Mouse (Mus musculus) regulatory T cell (primary cell): ENCODE results near the gene Cog5.

Experiments used
- in situ Hi-C: fragments of 300-600 bp; cut with MboI, MseI; formaldehyde crosslinking; loops from one replicate; pipeline ENCODE4 v1.15.1; 2025; ENCODE audit warnings: high pct_unique_total_duplicates

Cog5 gene

DNA sequence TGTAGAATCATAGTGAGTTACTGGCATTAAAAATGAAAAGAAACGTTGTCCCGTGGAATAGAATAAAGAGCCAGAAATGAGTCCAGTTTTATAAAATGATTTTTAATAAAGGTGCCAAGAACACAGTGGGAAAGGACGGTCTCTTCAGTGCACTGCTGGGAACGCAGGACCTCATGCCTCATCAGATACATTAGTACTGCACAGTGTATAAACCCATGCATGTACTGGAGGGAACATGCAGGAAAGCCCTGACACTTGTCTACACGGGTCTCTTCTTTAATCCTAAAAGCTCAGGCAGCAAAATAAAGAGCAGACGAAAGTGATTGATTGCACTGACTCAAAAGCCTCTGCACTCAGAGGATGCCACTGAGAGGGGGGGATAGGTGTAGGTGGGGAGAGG lies 236.0 kb downstream of the Cog5 start:
- in situ Hi-C loops = no loop called here

DNA sequence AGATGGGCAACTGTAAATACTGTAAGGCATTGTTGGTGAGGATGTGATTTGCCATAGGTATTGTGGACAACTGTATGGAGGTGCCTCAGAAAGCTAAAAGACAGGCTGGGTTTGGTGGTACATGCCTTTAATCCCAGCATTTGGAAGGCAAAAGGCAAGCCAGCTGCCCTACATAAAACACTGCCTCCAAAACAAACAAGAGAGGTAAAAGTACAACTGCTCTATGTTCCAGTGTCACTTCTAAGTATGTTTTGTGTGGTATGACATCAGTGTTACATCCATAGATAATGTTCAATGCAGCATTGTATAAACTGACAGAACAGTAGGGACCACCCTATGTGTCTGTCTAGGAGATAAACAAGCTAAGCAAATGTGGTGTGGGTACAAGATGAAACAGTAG lies 237.4 kb downstream of the Cog5 start:
- in situ Hi-C loops = no loop called here

DNA sequence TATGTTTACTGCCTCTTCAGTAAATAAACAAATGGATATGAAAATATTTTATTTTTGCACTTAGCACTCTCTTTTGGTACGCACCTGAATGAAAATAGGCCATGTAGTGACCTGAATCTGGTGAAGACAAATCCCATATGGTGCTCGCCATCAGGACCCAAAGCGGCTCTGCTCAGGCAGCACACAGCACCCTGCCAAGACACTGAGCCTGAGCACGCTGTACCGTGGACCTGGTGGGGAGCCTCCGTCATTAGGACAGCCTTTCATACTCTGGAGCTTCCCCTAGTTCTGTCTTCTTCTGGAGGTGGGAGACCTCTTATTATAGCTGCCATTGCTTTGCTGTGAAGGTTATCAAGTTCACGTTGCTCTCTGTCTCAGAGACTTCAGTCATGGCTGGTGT lies 238.1 kb downstream of the Cog5 start:
- in situ Hi-C loops = no loop called here

DNA sequence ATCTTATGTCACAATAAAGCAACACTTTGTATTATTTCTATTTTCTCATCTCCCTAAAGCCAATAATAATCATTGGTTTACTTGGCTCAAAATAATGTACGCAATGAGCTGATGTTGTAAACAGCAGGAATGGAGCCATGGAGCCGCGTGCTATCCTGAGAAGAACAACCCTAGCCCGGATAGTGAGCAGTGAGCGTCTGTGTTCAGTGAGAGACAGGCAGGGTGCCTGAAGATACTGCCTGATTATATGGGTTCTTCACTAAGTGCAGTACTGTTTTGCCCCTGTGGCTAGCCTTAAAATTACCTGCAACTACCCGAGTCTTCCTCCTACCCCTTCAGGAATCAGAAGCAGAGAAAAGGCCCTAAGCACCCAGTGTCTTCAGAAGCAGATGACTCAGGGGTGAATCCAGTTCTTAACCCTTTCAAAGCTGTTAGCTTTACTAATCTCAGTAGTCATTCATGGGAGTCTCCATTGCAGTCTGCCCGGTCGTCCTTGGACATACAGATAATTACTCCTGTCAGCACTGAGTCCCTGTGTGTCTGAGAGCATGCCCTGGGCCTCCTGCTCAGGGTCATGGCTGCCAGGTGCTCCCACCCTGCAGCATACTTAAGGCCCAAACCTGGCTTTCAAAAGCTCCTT lies 240.5 kb downstream of the Cog5 start:
- in situ Hi-C loops = no loop called here

DNA sequence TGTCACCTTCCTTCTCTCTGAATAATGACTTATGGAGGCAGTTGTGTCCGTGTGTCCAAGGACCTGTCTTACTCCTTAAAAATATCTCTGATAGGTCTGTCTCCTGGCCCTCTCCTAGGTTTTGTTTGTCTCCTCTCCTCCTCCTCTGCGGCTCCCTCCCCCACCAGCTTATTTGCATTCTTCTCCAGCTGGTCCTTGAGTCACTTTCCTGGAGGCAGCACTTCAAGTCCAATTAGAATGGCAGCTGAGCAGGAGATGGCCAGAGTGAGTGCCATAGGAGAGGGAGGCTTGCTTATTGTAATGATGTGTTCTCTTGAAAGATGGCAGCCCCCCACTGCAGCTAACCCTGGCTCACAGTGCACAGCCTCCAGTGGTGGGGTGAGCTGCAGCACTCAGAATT lies 241.2 kb downstream of the Cog5 start:
- in situ Hi-C loops = no loop called here

DNA sequence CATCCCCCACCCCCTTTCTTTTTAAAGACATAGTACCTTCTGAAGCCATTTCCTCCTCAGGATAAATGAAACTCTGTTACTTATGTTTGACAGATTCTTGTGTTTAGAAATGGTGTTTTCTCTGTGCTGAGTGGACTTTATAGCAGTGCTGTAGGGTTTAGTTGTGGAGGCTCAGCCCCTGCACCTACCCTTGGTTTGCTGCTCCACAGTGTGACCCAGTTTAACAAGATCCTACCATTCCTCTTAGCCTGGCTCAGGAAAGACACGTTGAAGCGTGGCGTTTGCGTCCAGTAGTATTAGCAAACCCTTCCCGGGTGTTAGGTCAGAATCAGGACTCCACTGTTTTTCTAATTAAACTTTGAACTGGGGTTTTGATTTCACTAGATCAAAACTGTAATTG lies 241.6 kb downstream of the Cog5 start:
- in situ Hi-C loops = no loop called here

DNA sequence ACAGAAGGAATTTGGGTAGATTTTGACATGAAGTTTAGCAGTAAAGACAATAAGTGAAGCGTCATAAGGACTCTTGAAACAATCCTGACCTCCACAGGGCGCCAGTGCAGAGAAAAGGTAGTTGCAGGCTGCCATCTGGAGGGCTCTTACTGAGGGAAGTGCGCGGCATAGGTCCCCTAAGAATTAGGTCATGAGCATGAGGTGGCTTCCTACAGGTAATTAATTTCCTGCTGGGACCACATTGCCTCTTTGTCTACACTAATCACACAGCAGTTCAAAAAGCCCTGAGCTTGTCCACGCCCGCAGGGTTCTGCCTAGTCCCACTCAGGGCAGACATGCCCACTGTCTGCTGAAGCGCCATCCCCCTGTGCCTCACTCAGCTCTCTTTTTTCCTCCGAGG lies 242.3 kb downstream of the Cog5 start:
- in situ Hi-C loops = no loop called here

DNA sequence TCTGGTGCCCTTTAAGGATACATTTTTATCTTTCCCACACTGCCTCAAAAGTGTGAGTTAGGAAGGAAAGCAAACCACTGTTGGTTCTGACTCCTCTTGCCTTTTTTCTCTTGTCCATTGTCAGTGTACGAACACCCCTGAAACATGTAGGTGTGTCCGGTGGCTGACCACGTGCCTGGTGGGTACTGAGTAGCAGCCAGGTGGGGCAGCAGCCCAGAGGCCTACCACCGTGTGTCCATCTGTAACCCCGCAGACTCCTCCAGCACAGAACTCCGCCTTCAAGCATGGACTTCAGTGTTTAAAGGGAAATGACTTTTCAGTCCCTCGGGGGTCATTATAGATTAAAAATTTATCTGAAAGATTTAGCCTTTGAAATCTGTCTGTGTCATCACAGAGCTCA lies 242.8 kb downstream of the Cog5 start:
- in situ Hi-C loops = no loop called here

DNA sequence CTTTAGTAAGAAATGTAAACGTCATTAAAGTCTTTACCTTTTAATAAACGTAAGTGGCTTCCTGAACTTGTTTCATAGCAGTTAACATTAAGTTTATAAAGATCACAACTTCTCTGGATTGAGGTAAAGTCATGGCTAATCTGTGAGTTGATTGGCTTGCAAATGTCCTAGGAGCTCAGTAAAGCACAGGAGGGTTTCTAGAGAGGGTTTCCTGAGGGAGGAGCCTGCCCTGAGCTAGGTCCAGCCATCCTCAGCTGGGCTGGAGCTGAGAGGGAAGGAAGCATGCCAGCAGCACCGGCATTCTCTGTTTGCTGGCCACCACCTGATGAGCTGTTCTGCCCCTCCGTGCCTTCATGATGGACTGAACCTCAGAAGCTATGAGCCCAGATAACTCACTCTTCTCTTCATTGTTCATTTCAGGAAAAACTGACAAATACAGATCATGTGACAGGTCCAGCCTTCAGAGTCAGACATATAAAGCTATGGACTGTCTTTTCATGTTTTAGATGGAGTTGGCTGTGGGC lies 245.8 kb downstream of the Cog5 start:
- in situ Hi-C loops = no loop called here

DNA sequence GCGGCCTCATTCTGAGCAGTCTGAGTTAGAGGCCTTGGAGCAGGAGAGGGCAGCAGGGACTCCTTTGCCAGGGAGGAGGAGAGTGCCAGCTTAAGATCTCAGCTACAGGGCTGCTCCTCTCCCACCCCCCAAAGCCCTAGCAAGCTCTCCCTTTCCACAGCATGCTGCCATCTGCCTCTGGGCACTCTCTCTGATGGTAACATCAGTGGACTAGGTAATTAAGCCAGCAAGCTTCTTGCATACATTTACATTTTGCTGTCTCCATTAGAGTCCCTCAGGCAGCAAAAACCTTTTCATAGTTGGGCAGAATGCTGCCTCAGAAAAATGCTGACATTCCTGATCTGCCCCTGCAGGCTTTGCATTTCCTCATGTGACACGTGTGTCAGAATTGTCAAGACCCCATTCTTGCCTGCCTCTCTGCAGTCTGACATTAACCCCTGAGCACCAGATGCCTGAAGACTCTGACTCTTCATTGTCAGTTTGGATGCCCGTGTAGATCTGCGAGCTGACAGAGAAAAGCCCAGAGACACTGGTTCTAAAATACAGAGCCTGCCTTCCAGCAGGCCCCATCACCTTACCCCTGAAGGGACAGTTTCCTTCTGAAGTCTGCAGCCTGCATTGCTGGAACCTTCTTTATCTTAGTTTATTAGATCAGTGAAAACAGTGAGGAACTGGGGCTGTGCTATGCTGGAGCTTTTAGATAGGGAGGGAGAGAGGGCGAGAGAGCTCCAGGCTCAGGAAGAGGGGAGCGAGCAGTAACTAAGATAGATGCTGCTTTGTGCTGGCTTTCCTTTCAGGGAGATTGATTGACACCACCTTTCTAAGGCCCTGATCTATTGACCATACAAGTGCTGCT lies 251.3 kb downstream of the Cog5 start:
- in situ Hi-C loops = no loop called here

DNA sequence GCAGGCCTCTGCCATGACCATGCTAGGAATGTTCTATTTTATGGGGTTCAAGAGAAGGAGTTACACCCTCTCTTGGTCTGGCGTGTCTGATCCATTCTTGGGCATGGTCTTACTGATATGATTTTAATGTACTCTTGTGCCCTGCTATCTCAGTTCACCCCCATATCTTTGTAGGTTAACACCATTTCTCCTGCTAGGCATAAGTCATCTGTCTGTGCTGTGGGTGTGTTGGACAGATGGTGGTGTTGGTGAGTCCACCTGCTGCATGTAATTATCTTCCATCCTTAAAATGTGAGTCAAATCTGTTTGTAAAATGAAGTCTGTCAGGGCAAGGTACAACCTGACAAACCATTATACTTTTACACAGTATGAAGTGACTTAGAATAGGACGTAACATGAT lies 252.8 kb downstream of the Cog5 start:
- in situ Hi-C loops = no loop called here

DNA sequence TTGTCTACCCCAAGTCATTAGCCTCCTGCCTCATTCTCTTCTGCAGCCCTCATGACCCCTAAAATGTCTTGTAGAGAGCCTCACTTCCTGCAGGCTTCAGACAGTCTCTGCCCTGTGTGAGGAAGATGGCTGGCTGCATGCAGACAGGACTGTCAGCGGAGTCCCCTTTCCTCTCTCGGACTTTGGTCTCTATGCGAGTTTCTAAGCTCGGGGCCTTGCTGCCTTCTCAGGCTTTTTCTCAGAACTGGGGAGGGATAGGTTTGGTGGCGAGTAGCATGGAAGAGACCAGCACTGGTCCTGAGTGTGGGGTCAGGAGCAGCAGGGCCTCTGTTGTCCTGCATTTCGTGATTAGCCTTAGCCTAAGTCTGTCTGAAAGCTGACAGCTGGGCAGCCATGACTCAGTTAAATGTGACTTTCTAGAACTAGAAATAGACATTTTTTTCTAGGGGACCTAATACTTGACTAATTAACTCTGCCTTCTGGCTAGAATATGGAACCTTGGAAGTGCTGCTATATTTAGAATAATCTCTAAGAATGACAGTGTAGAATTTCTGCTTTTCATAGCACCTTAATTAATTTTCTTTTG lies 258.4 kb downstream of the Cog5 start:
- in situ Hi-C loops = no loop called here

DNA sequence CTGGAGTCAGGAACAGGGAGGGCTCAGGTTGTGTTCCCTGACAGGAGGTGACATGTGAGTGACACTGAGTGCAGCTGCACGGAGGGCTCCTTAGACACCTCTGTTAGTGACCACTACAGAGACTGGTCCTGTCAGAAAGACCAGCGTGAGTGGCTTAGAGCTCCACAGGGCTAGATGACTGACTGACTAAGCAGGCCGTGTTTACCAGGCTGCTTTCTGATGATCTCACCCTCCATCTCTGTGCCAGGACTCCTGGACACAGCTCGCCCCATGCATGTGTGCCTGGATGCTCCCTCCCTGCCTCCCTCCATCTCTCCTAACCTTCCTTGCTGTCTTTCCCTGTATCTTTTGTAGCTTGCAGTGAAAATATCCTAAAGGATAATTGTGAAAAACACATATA lies 258.9 kb downstream of the Cog5 start:
- in situ Hi-C loops = no loop called here

DNA sequence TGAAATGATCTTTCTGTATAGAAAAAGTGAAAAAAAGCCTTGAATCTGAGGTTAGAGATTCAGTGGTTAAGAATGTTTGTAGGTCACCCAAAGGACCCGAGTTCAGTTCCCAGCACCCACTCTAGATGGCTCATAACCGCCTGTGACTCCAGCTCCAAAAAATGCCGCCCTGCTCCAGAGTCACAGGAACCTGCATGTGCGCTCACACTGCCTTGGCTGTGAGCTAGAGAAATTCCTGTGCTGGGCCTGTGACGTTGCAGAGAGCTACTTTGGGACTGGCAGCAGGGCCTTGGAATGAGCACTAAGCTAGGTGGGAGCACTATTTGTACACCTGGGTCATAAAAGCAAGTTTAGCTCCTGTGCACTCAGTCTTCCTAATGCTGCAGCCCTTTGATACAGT lies 262.0 kb downstream of the Cog5 start:
- in situ Hi-C loops = no loop called here

DNA sequence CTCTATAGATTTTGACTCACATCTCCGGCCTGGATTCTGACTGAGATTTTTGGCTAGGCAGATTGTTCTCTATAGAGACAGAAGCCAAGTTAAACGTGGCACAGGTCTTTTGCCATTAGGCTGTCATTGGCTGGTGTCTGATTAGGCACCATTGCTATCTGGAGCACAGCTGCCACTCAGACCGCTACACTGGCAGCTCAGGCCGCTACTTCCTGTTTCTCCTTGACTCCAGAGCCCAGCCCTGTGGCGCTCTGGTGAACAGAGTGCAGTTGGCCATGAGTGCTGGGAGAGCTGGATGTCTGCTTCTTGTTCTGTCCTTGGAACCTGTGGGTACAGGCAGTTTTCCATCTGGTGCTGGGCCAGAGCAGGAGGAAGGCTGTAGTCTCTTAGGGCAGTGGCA lies 262.6 kb downstream of the Cog5 start:
- in situ Hi-C loops = no loop called here

DNA sequence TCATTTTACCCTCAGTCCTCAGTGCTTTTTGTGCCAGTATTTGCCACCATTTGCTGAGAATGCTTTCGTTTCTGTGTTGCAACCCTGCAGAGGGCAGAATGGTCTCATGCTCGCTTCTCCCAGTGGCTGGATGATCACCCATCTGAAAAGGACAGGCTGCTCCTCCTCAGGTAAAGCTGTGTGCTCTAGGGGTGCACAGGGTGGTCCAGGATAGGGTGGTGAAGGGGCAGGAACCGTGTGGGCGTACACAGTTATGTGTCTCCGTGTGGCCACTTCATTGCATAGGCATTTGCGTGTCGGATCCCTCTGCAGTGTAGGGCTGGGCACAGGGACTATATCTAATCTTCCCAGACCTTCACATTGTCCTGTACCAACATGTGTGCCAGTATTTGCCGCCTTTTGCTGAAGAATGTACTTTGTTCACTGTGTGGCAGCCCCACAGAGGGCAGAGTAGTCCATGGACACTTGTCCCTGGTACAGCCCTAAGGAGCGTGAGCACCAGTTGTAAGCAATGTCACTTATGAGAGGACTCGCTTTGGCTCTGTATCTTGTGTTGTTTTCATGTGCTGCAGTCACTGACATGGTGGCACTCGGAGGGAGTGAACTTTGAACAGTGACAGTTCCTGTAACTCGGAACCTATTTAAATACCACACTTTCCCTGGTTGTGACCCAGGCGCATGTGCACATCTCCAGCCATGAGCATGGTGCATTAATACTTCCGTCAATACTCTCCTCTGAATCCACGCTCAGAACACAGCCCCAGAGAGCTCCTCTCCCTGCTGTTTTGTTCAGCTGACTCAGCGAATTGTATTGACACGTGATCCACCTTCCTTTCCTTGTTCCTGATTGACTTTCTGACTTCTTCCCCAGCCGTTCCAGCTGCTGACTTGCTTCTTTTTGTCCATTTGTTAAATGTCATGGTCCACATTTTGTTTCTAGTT lies 266.1 kb downstream of the Cog5 start:
- in situ Hi-C loops = loop anchor here (5.0 kb wide), 1 partner anchor 33 kb away; no protein-coding TSS in a partner anchor

DNA sequence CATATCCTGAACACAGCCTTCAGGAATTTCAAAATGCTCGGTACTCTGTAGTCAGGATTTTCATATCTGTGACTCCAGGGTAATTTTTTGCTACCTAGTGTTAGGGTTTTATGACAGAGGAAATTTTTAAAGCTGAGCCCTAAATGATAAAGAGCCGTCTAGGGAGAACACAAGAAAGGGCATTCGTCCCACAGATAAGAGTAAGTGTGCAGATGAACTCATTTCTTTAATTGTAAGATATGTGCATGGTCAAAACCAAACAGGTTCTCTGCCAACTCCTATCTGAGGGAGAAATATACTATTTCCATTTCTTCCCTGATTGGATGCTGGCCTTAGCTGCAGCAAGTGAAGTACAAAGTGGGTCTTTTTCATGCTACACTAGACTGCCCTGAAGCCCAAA lies 269.5 kb downstream of the Cog5 start:
- in situ Hi-C loops = loop anchor here (5.0 kb wide), 1 partner anchor 37 kb away; no protein-coding TSS in a partner anchor

DNA sequence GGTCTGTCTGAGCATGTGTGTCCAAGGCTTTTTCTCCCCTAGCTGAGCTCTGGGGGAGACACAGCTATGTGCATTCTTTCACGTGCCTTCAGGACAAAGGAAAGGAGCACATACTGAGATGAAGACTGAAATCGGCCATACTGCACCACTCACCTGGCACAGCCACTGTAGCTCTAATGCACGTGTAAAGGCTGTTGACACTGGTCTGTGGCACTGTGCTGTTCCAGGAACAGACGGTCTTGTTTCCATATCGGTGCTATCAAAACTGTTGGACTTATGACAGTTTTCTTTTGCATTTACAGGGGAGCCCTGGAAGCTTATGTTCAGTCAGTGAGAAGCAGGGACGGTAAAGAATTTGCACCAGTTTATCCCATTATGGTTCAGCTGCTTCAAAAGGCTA lies 270.7 kb downstream of the Cog5 start:
- in situ Hi-C loops = loop anchor here (5.0 kb wide), 1 partner anchor 413 kb away; no protein-coding TSS in a partner anchor

DNA sequence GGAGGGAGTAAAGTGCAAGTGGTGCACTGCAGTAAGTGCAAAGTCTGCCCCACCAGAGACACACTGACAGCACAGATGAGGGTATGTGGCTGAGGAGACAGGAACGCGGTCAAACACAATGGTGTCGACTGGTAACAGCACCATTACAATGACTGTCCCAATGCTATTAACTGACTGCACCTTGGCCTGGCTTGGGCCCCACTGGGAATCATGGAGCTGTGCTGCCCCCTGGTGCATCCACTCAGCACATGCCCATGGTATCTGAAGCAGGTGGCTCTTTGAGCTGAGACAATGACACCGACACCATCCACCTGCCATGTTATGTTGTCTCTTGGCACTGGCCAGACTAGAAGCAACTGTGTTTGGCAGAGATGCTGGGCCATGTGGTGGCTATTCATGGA lies 272.0 kb downstream of the Cog5 start:
- in situ Hi-C loops = loop anchor here (5.0 kb wide), 1 partner anchor 414 kb away; no protein-coding TSS in a partner anchor

DNA sequence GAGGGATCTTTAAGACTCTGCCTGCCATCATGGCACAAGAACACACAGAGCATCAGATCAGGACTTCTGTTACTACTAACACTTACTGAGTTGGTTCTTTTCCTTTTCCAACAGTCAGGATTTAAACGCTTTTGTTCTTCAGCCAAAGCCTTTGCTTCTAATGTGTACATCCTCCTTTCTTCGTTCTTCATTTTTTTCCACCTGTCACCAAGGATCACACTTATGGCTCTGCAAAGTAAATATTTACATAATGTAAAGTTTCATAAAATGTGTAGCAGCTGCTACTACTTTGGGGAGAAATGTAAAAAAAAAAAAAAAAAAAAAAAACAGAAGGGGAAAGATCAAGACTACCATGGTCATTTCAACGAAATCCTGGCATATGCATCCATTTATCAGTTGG lies 273.8 kb downstream of the Cog5 start:
- in situ Hi-C loops = loop anchor here (5.0 kb wide), 1 partner anchor 416 kb away; no protein-coding TSS in a partner anchor

DNA sequence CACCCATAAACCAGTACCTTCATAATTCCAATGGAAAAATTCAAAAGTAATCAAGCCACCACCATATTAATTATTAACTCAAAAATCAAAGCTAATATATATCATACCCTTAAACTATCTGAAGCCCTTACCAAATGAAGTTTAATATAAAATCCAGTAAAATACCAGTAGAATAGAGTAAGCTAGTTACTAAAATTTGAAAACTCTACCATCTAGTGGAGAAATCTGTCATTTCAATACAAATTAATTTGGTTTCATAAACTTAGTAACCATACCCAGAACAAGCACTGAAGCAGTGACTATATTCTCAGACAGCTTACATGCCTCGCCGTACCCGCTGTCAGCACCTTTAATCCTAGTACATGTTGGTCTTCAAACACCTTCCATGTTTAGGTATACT lies 277.1 kb downstream of the Cog5 start:
- in situ Hi-C loops = no loop called here
